Mouse (Mus musculus) kidney, embryonic 16.5 days (tissue): ENCODE data around the gene Dlg2. TPM values are rescaled to one million over a fixed set of nuclear protein-coding genes. Genes with fewer than 3 reads are reported as not detected.

Experiments used
- ATAC-seq: fragments of 200-750 bp; cut with Nextera tagmentation; 2 replicates; pipeline ENCODE4 v1.8.0; 2017; ENCODE audit warnings: moderate TSS enrichment; ENCODE audit not compliant: low FRiP score, low TSS enrichment
- H3K27ac ChIP-seq: fragments of 300-500 bp; sonication (generic); 2 replicates; pipeline ENCODE4 v1.5.1; 2014; ENCODE audit warnings: low read length
- H3K27me3 ChIP-seq: fragments of 300-500 bp; sonication (generic); 2 replicates; pipeline ENCODE4 v1.6.1; 2014; ENCODE audit warnings: low read length, control low read depth, mixed read lengths; ENCODE audit not compliant: insufficient read depth
- H3K36me3 ChIP-seq: fragments of 300-500 bp; sonication (generic); 2 replicates; pipeline ENCODE4 v1.6.1; 2014; ENCODE audit warnings: low read length, control low read depth, mixed read lengths; ENCODE audit not compliant: insufficient read depth
- H3K4me1 ChIP-seq: fragments of 300-500 bp; sonication (generic); 2 replicates; pipeline ENCODE4 v1.6.1; 2014; ENCODE audit warnings: low read length, control low read depth, mixed read lengths; ENCODE audit not compliant: insufficient read depth
- H3K4me2 ChIP-seq: fragments of 300-500 bp; sonication (generic); replicated peaks from 2 replicates; pipeline ENCODE4 v1.6.1; 2014; ENCODE audit warnings: low read depth, low read length
- H3K4me3 ChIP-seq: fragments of 300-500 bp; sonication (generic); 2 replicates; pipeline ENCODE4 v1.5.1; 2014; ENCODE audit warnings: mild to moderate bottlenecking, low read length
- H3K9ac ChIP-seq: fragments of 300-500 bp; sonication (generic); replicated peaks from 2 replicates; pipeline ENCODE4 v1.6.1; 2014; ENCODE audit warnings: low read length
- H3K9me3 ChIP-seq: fragments of 300-500 bp; sonication (generic); 2 replicates; pipeline ENCODE4 v1.6.1; 2016; ENCODE audit warnings: low read length, control low read depth
- WGBS: fragments of 180-500 bp; shearing (Covaris S2); extraction: QIAGEN DNeasy Blood & Tissue Kit; methylation state at CpG from one replicate; pipeline ENCODE4 v1.1.7; 2014; 5-methylcytosine and 5-hydroxymethylcytosine counted together
- polyA plus RNA-seq: library from polyadenylated mRNA; unstranded; fragments of >200 nt; fragmentation: Nextera tagmentation; extraction: Ambion mirVana; gene quantifications from 2 replicates; pipeline ENCODE4 v1.2.1, GENCODE M21; 2015

Dlg2 gene
- polyA plus RNA-seq, 1 experiment from 2014 or later, result 1.0 TPM

- Histone ChIP-seq H3K27me3 (no peaks in the 10 kb centered on the region), H3K27ac (no peak overlapping the region), H3K4me2 (no peak overlapping the region), H3K9me3 (no peaks in the 10 kb centered on the region), H3K9ac (no peak overlapping the region), H3K36me3 (no peaks in the 10 kb centered on the region), H3K4me1 (no peaks in the 10 kb centered on the region), H3K4me3 (no peak overlapping the region)
- no peak for ATAC-seq
- 74% methylated on average over 3 of the region's 3 CpGs for WGBS
Observed at GRCm38 (mm10) chr7:91109575-91109974, 633.1 kb downstream of the Dlg2 start.

DNA sequence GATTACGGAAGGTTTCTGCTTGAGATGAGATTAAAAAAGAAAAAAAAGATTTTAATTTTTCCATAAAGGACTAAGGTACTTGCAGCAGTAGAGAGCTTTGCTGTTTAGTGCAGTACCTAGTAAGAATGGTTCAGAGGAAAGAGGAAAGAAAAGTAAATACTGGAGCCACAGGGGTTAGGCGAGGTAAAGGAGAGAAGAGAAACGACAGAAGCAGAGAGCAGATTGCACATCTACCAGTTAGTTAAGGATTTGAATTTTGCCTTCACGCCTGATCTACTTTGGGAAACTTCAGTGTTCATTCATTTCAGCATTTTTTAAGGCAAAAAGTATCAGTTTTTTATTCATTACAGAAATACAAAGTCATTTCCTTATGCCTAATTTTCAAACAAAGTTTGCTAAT is 655.7 kb downstream of the Dlg2 start:
- Histone ChIP-seq H3K4me3 (no peak overlapping the region), H3K4me1 (no peaks in the 10 kb centered on the region), H3K27ac (no peak overlapping the region), H3K27me3 (no peaks in the 10 kb centered on the region), H3K4me2 (no peak overlapping the region), H3K36me3 (no peaks in the 10 kb centered on the region), H3K9ac (no peak overlapping the region), H3K9me3 (no peaks in the 10 kb centered on the region)
- ATAC-seq, result no peak
- WGBS, result 73% methylated on average over 4 of the region's 4 CpGs

DNA sequence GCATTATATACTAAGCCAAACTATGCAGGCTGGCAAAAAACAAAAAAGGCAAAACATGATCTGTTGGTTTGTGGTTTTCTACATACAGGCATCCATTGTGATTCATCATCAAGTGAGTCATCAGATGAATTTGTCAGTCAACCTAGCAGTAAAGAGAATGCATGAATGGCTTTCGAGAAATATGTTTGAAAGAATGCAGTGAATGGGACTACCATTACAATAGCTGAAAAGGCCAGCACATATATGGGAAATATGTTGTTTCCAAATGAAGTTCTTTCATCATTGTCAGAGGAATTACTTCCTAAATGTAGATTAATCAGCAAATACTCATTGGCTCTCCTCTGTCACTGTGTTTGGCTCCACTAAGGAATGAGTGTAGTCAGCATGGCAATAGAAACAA is 677.6 kb downstream of the Dlg2 start:
- Histone ChIP-seq H3K27ac (no peak overlapping the region), H3K4me3 (no peak overlapping the region), H3K36me3 (no peaks in the 10 kb centered on the region), H3K4me1 (no peaks in the 10 kb centered on the region), H3K9me3 (no peaks in the 10 kb centered on the region), H3K27me3 (no peaks in the 10 kb centered on the region), H3K4me2 (no peak overlapping the region), H3K9ac (no peak overlapping the region)
- 89% methylated on average over 1 of the region's 1 CpGs for WGBS
- no peak for ATAC-seq

DNA sequence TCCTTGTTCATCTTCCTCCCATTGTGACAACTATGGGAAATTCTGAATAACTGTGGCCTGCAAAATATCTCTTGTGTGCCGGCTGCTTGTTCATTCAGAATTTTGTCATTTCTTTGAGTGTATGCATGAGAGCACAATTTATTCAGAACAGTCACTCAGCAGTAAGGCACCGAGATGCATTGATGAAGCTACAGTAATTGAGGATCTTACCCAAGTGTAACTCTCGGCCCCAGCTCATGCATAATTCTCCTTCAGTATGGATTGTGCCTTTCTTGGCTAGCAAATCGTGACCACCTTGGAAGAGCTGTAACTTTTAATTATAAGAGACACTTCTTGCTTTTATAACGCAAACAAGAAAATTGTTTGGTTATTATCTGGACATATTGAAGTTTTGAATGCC is 682.7 kb downstream of the Dlg2 start:
- Histone ChIP-seq H3K9me3 (no peaks in the 10 kb centered on the region), H3K36me3 (no peaks in the 10 kb centered on the region), H3K9ac (no peak overlapping the region), H3K27me3 (no peaks in the 10 kb centered on the region), H3K4me1 (no peaks in the 10 kb centered on the region), H3K4me2 (no peak overlapping the region), H3K4me3 (no peak overlapping the region), H3K27ac (no peak overlapping the region)
- WGBS, result 80% methylated on average over 5 of the region's 5 CpGs
- ATAC-seq, result no peak

DNA sequence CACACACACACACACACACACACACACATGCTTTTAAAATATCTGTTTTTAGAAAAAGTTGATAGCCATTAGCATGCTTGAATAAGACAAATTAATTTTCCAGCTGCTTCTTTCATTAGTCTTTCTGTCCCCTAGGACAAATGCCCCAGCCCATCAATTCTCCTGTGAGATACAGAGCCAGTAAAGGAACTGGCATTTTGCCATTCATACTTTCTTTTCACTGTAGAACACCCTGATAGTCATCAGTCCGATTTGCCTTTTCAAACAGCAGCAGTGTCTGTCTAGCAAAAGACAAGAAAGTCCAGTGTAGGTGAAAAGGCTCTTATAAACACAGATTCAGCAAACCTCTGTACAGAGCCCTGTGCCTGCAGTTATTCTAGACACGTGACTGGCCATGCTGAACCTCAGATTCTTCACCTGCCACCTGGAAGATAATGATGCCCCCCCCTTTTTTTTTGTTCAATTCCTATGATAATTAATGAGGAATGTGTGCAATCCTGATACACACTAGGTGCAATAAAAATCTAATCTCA is 685.2 kb downstream of the Dlg2 start:
- Histone ChIP-seq H3K4me2 (no peak overlapping the region), H3K9ac (no peak overlapping the region), H3K27me3 (no peaks in the 10 kb centered on the region), H3K4me1 (no peaks in the 10 kb centered on the region), H3K4me3 (no peak overlapping the region), H3K36me3 (no peaks in the 10 kb centered on the region), H3K9me3 (no peaks in the 10 kb centered on the region), H3K27ac (no peak overlapping the region)
- whole genome bisulfite sequencing, result 61% methylated on average over 2 of the region's 2 CpGs
- ATAC-seq, result no peak

GRCm38 (mm10) chr7:91173560-91173959 is 697.1 kb downstream of the Dlg2 start:
- Histone ChIP-seq H3K4me3 (no peak overlapping the region), H3K9ac (no peak overlapping the region), H3K4me1 (no peaks in the 10 kb centered on the region), H3K27ac (no peak overlapping the region), H3K36me3 (no peaks in the 10 kb centered on the region), H3K9me3 (no peaks in the 10 kb centered on the region), H3K27me3 (no peaks in the 10 kb centered on the region), H3K4me2 (no peak overlapping the region)
- WGBS, result 91% methylated on average over 2 of the region's 2 CpGs
- no peak for ATAC-seq

- H3K4me3 ChIP-seq, result no peak overlapping the region
- H3K4me1 ChIP-seq, result no peaks in the 10 kb centered on the region
- H3K27me3 ChIP-seq, result no peaks in the 10 kb centered on the region
- WGBS, result 98% methylated on average over 2 of the region's 2 CpGs
- no peak for ATAC-seq
- no peaks in the 10 kb centered on the region for H3K9me3 ChIP-seq
- no peak overlapping the region for H3K27ac ChIP-seq
- no peak overlapping the region for H3K4me2 ChIP-seq
- no peaks in the 10 kb centered on the region for H3K36me3 ChIP-seq
- no peak overlapping the region for H3K9ac ChIP-seq
Observed at GRCm38 (mm10) chr7:91188211-91188610, 711.7 kb downstream of the Dlg2 start.

- no peaks in the 10 kb centered on the region for H3K27me3 ChIP-seq
- 84% methylated on average over 1 of the region's 1 CpGs for WGBS
- no peak overlapping the region for H3K4me3 ChIP-seq
Observed at GRCm38 (mm10) chr7:91199372-91199771, 722.9 kb downstream of the Dlg2 start.

GRCm38 (mm10) chr7:91208083-91208852 is 731.8 kb downstream of the Dlg2 start:
- no peaks in the 10 kb centered on the region for H3K27me3 ChIP-seq
- no peaks in the 10 kb centered on the region for H3K36me3 ChIP-seq
- no peak overlapping the region for H3K9ac ChIP-seq
- H3K4me2 ChIP-seq, result no peak overlapping the region
- ATAC-seq, result no peak
- H3K27ac ChIP-seq, result no peak overlapping the region
- 81% methylated on average over 5 of the region's 5 CpGs for WGBS
- no peak overlapping the region for H3K4me3 ChIP-seq
- H3K4me1 ChIP-seq, result no peaks in the 10 kb centered on the region
- no peaks in the 10 kb centered on the region for H3K9me3 ChIP-seq

More at GRCm38 (mm10) chr7:91199372-91199771, 722.9 kb downstream of the Dlg2 start:
- Histone ChIP-seq H3K9ac (no peak overlapping the region), H3K4me2 (no peak overlapping the region), H3K27ac (no peak overlapping the region), H3K4me1 (no peaks in the 10 kb centered on the region), H3K9me3 (no peaks in the 10 kb centered on the region), H3K36me3 (no peaks in the 10 kb centered on the region)
- ATAC-seq, result no peak

DNA sequence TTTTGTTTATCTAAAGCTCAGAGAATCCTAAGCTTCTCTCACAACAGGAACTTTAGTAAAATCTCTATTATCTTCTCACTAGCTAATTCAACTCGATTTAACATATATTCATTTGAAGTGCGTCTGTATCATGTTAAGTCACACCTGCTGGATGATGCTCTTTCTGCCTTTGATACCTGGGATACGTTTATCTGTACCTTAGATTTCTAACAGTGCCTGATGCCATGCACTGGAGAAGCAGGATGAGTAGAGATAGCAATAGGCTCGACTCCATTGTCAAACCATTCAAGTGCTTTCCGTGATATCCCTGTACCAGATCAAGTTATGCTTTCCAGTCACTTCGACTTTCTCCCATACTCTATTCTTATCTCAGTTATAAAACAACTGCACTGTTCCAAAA is 732.5 kb downstream of the Dlg2 start:
- H3K27ac ChIP-seq, result no peak overlapping the region
- no peak overlapping the region for H3K4me2 ChIP-seq
- no peaks in the 10 kb centered on the region for H3K27me3 ChIP-seq
- no peak for ATAC-seq
- no peak overlapping the region for H3K9ac ChIP-seq
- H3K4me3 ChIP-seq, result no peak overlapping the region
- no peaks in the 10 kb centered on the region for H3K9me3 ChIP-seq
- 76% methylated on average over 6 of the region's 6 CpGs for WGBS
- no peaks in the 10 kb centered on the region for H3K36me3 ChIP-seq
- no peaks in the 10 kb centered on the region for H3K4me1 ChIP-seq
